Mouse (Mus musculus) hindbrain, embryonic 16.5 days (tissue): ENCODE measurements around the gene Cish. TPM values are rescaled to one million over a fixed set of nuclear protein-coding genes. Genes with fewer than 3 reads are reported as not detected.
A peak's percentile ranks its signal among the peaks of the same experiment; 100 is the strongest.

Experiments used
- ATAC-seq: fragments of 200-750 bp; cut with Nextera tagmentation; 2 replicates; pipeline ENCODE4 v1.8.0; 2017; ENCODE audit warnings: moderate TSS enrichment, moderate library complexity
- H3K27ac ChIP-seq: fragments of 300-500 bp; sonication (generic); 2 replicates; pipeline ENCODE4 v1.5.1; 2014; ENCODE audit warnings: low read depth, mild to moderate bottlenecking, control low read depth, low read length, moderate library complexity
- H3K27me3 ChIP-seq: fragments of 300-500 bp; sonication (generic); replicated peaks from 2 replicates; pipeline ENCODE4 v1.6.1; 2014; ENCODE audit warnings: low read length; ENCODE audit not compliant: control insufficient read depth, insufficient read depth
- H3K36me3 ChIP-seq: fragments of 300-500 bp; sonication (generic); 2 replicates; pipeline ENCODE4 v1.6.1; 2014; ENCODE audit warnings: mild to moderate bottlenecking, low read length, moderate library complexity, mixed read lengths; ENCODE audit not compliant: control insufficient read depth, insufficient read depth
- H3K4me1 ChIP-seq: fragments of 300-500 bp; sonication (generic); 2 replicates; pipeline ENCODE4 v1.6.1; 2014; ENCODE audit warnings: low read depth, low read length; ENCODE audit not compliant: control insufficient read depth, insufficient read depth
- H3K4me2 ChIP-seq: fragments of 300-500 bp; sonication (generic); 2 replicates; pipeline ENCODE4 v1.6.1; 2014; ENCODE audit warnings: mild to moderate bottlenecking, low read length, control low read depth, moderate library complexity
- H3K4me3 ChIP-seq: fragments of 300-500 bp; sonication (generic); 2 replicates; pipeline ENCODE4 v1.5.1; 2014; ENCODE audit warnings: mild to moderate bottlenecking, low read length, control low read depth, moderate library complexity
- H3K9ac ChIP-seq: fragments of 300-500 bp; sonication (generic); 2 replicates; pipeline ENCODE4 v1.6.1; 2014; ENCODE audit warnings: low read depth, mild to moderate bottlenecking, control low read depth, low read length, moderate library complexity
- H3K9me3 ChIP-seq: fragments of 300-500 bp; sonication (generic); 2 replicates; pipeline ENCODE4 v1.6.1; 2014; ENCODE audit warnings: mild to moderate bottlenecking, low read length, moderate library complexity; ENCODE audit not compliant: control insufficient read depth
- WGBS: fragments of 180-500 bp; shearing (Covaris S2); extraction: QIAGEN DNeasy Blood & Tissue Kit; methylation state at CpG from one replicate; pipeline ENCODE4 v1.1.7; 2014; 5-methylcytosine and 5-hydroxymethylcytosine counted together
- polyA plus RNA-seq: library from polyadenylated mRNA; unstranded; fragments of >200 nt; fragmentation: Nextera tagmentation; extraction: Ambion mirVana; gene quantifications from 2 replicates; pipeline ENCODE4 v1.2.1, GENCODE M21; 2015

The Cish gene
- polyA plus RNA-seq, 1 experiment from 2014 or later, result 13.7 TPM

DNA sequence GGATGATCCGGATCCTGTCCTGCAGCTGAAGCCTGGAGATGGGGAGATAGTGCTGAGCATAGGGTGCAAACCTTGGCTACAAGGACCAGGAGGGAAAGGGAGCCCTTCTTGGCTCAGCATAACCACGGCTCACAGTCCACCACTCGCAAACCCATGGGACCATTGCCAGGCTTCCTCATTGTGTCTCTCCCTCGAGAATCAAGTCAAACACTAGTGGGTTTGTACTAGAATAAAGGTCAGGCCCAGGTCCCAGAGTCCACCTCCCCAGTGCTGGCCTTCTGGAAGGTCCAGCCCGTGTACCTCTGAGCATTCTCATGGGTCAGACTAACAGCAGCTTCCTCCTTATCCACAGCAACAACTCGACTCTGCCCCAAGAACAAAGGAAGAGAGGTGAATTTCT, 35.0 kb downstream of the Cish start:
- Histone ChIP-seq H3K4me3 (no peak overlapping the region), H3K9me3 (no peaks in the 10 kb centered on the region), H3K9ac (no peak overlapping the region), H3K27me3 (no peaks in the 10 kb centered on the region), H3K27ac (no peak overlapping the region), H3K4me2 (no peak overlapping the region), H3K36me3 (peaks cover 7% of the 10 kb centered on the region; the same call in 1 of the 2 replicates), H3K4me1 (no peaks in the 10 kb centered on the region)
- no peak for ATAC-seq
- 80% methylated on average over 6 of the region's 6 CpGs for WGBS

DNA sequence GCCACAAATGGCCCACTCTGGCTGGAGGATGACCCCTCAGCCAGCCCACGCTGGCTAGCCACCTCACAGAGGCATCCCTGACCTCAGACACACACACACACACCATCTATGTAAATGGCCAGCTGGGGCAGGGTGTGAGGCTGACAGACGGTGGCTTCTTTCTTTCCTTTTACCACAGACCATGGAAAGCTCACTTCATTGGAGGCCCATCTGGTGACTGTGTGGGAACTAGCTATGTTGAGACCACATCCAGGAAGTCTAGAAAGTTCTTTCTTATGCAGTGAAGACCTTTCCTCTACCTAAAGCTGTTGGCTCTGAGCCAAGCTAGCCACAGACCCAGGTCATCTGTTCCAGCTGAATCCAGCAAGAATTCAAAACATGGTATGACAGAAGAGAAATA, 37.9 kb downstream of the Cish start:
- Histone ChIP-seq H3K27ac (no peak overlapping the region), H3K4me3 (no peak overlapping the region), H3K4me1 (peaks cover 9% of the 10 kb centered on the region), H3K27me3 (no peaks in the 10 kb centered on the region), H3K36me3 (peaks cover 7% of the 10 kb centered on the region; the same call in 1 of the 2 replicates), H3K9ac (no peak overlapping the region), H3K9me3 (no peaks in the 10 kb centered on the region), H3K4me2 (no peak overlapping the region)
- no peak for ATAC-seq
- WGBS, result 78% methylated on average over 2 of the region's 2 CpGs

DNA sequence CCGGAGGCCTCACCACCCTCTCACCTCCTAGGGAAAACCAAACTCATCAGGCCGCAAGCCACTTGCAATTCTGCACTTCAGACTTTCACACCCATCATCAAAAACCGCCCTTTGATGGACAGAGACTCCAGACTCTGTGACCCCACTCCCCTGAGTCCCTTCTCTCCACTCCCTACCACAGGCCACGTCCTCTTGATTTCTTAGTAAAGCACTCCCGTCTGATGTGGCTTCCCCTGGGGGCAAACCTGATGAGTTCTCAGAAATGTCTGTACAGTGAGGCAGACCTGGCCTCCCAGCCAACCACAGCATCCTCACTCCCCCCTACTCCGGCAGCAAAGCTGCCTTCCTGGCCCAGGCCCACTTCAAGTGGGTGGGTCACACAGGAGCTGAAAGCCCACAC, 38.5 kb downstream of the Cish start:
- Histone ChIP-seq H3K4me3 (no peak overlapping the region), H3K9me3 (no peaks in the 10 kb centered on the region), H3K4me2 (no peak overlapping the region), H3K4me1 (peaks cover 14% of the 10 kb centered on the region), H3K9ac (no peak overlapping the region), H3K36me3 (peaks cover 5% of the 10 kb centered on the region; the same call in 1 of the 2 replicates), H3K27ac (no peak overlapping the region), H3K27me3 (no peaks in the 10 kb centered on the region)
- 96% methylated on average over 6 of the region's 6 CpGs for WGBS
- ATAC-seq, result no peak

DNA sequence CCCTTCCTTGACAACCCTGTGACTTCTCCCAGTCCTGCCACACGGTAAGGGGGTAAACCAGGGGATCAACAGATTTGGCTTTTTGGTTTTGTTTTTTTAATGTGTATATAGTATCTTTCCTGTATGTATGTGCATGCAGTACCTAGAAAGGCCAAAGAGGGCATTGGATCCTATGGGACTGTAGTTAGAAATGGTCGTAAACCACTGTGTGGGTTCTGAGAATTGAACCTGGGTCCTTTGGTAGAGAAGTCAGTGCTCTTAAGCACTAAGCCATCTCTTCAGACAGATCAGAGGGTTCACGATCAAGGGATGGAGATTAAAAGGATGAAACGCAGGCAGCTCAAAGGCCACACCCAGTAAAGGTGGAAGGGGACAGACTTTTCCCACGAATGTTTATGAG, 39.2 kb downstream of the Cish start:
- ATAC-seq, result no peak
- Histone ChIP-seq H3K27ac (no peak overlapping the region), H3K9me3 (no peaks in the 10 kb centered on the region), H3K27me3 (no peaks in the 10 kb centered on the region), H3K4me2 (no peak overlapping the region), H3K4me3 (no peak overlapping the region), H3K9ac (no peak overlapping the region), H3K36me3 (peaks cover 5% of the 10 kb centered on the region; the same call in 1 of the 2 replicates), H3K4me1 (peaks cover 20% of the 10 kb centered on the region)
- WGBS, result 94% methylated on average over 5 of the region's 5 CpGs

DNA sequence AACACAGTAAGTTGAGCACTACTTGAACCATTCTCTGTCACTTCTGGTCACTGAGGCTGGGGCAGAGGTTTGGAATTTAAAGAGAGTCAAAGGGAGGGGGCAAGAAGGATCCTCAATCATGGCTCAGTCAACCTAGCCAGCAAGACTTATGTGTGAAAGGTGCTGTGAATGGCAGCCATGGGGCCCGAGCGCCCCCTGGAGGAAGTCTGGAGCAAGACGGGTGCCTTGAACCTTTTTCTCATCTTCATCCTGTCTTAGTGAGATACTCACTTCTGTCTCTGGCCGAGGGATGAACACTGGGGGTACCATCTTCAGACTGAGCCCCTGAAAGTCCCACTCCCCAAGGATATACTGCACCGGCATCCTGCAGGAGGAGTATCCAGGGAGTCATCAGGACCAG, 40.1 kb downstream of the Cish start:
- whole genome bisulfite sequencing, result 18% methylated on average over 5 of the region's 5 CpGs
- Histone ChIP-seq H3K27me3 (no peaks in the 10 kb centered on the region), H3K9me3 (no peaks in the 10 kb centered on the region), H3K4me2 (no peak overlapping the region), H3K36me3 (peaks cover 5% of the 10 kb centered on the region; the same call in 1 of the 2 replicates), H3K9ac (no peak overlapping the region), H3K4me3 (no peak overlapping the region), H3K4me1 (peaks cover 21% of the 10 kb centered on the region), H3K27ac (no peak overlapping the region)
- ATAC-seq, result no peak

DNA sequence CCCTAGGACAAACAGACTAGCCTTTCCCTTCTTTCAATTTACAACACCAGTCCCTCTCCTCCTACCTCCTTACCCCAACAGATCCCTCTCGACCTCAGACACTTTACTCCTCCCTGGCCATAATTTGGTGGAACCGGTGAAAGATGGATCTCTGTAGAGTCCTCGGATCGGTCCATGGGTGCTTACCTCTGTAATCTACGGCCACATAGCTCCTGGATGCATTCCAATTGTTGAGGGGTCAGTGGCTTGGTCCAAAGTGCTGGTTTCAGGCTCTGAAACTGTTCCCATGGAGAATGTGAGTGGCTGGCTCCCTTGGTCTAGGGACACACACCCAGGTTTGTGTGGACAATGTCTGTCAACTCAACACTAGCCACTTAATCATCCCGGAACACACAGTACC, 40.6 kb downstream of the Cish start:
- H3K9ac ChIP-seq, result no peak overlapping the region
- H3K36me3 ChIP-seq, result peaks cover 5% of the 10 kb centered on the region; the same call in 1 of the 2 replicates
- no peak overlapping the region for H3K27ac ChIP-seq
- no peak overlapping the region for H3K4me3 ChIP-seq
- no peak overlapping the region for H3K4me2 ChIP-seq
- peaks cover 26% of the 10 kb centered on the region for H3K4me1 ChIP-seq
- H3K27me3 ChIP-seq, result no peaks in the 10 kb centered on the region
- WGBS, result 88% methylated on average over 6 of the region's 6 CpGs
- H3K9me3 ChIP-seq, result no peaks in the 10 kb centered on the region
- no peak for ATAC-seq

DNA sequence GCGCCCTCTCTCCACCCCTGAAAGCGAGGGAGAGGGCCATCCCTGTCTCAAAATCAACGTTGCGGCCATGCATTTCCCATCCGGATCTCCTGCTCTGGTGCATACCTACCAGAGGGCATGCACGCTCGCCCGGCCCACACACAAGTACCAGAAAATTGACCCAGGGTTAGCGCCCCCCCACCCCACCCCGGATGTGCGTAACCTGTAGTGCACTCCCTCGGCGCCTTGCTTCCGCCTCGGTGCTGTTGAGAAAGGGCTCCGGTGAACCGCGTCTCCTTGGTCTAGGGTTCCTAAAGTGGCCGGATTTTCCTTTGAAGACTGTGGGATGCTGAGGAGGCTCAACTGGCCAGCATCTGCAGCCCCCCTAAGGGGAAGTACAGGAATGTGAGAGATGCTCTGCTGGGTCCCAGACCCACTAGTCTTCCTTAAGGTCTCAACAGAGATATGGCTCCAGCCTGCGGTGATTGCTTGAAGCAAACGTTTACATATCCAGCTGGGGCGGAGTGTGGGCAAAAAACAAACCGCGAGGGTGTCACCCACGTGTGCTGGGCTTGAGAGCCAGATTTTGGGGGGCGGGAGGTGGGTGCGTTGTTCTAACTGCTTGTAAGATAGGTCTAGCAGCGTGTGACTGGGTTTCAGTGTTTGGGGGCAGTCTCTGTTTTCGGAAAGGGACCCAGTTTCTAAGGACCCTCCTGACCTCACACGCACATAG, 42.5 kb downstream of the Cish start, which contains the start of gene Hemk1:
Gene Hemk1, minus strand, starts transcription at position 179 of the 712 bp plus-strand sequence.
- WGBS, result 5% methylated on average over 30 of the region's 30 CpGs

DNA sequence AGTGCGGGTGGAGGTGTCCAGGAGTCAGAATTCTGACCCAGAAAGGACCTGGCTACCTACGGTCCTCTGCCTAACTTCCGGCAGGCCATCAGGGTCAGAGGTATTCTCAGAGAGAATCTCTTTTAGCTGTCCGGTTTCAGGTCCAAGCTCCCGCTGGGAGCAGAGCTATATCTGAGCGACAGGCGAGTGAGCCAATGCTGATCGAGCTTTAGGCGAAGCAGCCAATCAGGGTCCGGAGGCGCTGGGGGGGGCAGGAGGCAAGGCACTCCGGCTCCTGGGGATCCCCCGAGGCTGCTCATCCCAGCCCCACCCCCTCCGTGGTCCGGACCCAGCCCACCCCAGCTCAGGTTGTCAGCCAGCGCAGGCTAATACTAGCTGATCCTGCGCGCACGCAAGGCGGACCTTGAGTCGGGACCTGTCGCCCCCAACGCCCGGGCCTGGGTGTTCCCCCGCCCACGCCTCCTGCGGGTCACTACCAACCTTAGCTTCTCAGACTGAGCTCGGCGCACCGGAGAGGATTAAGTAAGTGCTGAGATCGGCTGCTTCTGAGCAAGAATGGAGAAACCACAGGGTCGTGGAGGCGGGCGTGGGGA, 44.5 kb downstream of the Cish start, which contains the start of gene 6430571L13Rik:
Gene 6430571L13Rik, plus strand, starts transcription at position 336 of the 593 bp plus-strand sequence.
- Histone ChIP-seq H3K27ac (peak within 1 kb of the TSS; percentile 36), H3K9me3 (no peaks in the 10 kb centered on the region), H3K36me3 (no peaks in the 10 kb centered on the region), H3K4me3 (peak within 1 kb of the TSS; percentile 80), H3K4me1 (peaks cover 34% of the 10 kb centered on the region), H3K4me2 (peak within 1 kb of the TSS; percentile 88), H3K27me3 (no peaks in the 10 kb centered on the region), H3K9ac (peak within 1 kb of the TSS; percentile 85)
- under 1% methylated on average over 34 of the region's 34 CpGs for WGBS
- ATAC-seq, result peak; percentile 94

More for the DNA sequence above, 42.5 kb downstream of the Cish start, which contains the start of gene Hemk1:
- Histone ChIP-seq H3K27me3 (no peaks in the 10 kb centered on the region), H3K9me3 (no peaks in the 10 kb centered on the region), H3K4me3 (peak within 1 kb of the TSS; percentile 63), H3K36me3 (no peaks in the 10 kb centered on the region), H3K4me1 (peaks cover 29% of the 10 kb centered on the region), H3K27ac (peak within 1 kb of the TSS; percentile 73), H3K9ac (peak within 1 kb of the TSS; percentile 80), H3K4me2 (peak within 1 kb of the TSS; percentile 92)
- ATAC-seq, result peak; percentile 77

DNA sequence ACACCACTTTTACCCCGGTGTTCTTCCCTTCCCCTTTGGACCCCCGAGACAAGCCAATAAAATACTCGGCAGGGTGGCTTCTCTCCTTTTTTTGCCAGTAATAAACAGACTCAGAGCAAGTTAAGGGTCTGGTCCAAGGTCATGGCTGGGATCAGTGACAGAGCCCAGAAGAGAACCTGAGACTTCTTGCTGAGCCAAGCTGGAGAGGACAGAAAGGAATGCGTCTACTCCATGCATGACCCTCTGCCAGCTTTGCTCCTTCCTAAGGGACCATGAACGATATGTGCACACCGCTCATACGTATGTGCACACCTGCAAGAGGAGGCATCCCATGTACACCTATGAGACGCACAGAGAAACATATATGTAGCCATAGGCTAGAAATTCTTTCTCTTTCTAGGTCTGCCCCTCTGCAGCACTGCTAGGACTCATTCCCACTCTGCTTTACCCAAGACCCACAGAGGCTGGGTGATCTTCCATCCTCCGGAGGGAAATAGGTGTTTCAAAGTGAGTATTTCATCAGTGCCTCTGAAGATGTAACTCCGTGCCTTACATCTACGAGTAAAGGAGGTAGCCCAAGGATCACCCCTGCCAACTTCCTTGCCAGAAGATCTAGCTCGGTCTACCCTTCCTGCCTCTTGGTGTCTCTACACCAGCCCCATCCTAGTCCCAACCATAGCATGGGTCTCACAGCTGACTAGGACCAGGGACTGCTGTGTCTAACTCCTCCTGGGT, 45.3 kb downstream of the Cish start:
- 46% methylated on average over 12 of the region's 12 CpGs for WGBS
- Histone ChIP-seq H3K9ac (peak overlapping the region; percentile 85), H3K27ac (peak overlapping the region; percentile 36), H3K27me3 (no peaks in the 10 kb centered on the region), H3K9me3 (no peaks in the 10 kb centered on the region), H3K4me2 (peak overlapping the region; percentile 88), H3K4me1 (peaks cover 34% of the 10 kb centered on the region), H3K36me3 (no peaks in the 10 kb centered on the region), H3K4me3 (peak overlapping the region; percentile 80)
- no peak for ATAC-seq
